Mouse (Mus musculus) heart, postnatal 0 days (tissue): ENCODE data around the gene Cgrrf1.

Source experiments
- CTCF ChIP-seq: IDR thresholded peaks from 2 replicates; pipeline ENCODE4 v1.5.1; 2016; ENCODE audit warnings: antibody characterized with exemption, control low read depth, low read depth
- EP300 ChIP-seq: IDR thresholded peaks from 2 replicates; pipeline ENCODE4 v1.6.1; 2016; ENCODE audit warnings: antibody characterized with exemption, low read depth

GRCm38 (mm10) chr14:46848736-46849135 is 16.8 kb downstream of the Cgrrf1 start:
- TF ChIP-seq CTCF (no peak), EP300 (no peak)
